Mouse (Mus musculus): ENCODE measurements around the gene Dgkd.
"Not testable (repeated sequence)": the region's sequence is repeated elsewhere in the genome, so short reads cannot be mapped to it uniquely, and the experiment has no call there.

Gene Dgkd

DNA sequence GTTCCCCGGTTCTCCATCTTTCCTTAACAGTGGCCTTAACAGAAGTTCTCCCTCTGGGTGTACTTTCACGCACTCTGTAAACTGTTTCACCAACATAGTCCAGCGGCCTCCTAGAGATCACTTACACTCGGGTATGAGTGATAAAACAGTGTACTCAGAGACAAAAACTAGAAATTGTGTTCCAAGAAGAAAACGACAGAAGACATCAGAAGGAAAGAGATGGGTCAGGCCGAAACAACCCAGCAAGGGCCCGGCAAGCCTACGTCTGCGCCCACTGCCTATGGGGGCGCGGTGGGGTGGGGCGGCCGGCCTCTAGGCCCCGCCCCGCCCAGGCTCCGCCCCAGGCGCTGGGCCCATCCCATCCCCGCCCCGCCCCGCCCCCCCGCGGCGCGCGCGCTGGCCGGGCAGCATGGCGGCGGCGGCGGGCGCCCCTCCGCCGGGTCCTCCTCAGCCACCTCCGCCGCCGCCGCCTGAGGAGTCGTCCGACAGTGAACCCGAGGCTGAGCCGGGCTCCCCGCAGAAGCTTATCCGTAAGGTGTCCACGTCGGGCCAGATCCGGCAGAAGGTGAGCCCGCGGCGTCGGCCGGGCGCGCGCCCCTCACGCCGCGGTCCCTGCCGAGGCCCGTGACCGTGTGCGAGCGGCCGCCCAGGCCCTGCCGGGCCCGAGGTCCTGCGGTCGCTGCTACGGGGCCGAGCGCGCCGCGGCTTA, at the start of gene Dgkd:
Dgkd (plus strand) TSS at position 396 of the 709 bp plus-strand sequence.
- peak; percentile 70 to 93 for DNase-seq

- DNase-seq: no peak
These were observed 49.5 kb upstream of the Dgkd start, which contains the start of gene Sag for GRCm38 (mm10) chr1:87803576-87803975. Gene Sag (plus strand): TSS chr1:87803680.

DNA sequence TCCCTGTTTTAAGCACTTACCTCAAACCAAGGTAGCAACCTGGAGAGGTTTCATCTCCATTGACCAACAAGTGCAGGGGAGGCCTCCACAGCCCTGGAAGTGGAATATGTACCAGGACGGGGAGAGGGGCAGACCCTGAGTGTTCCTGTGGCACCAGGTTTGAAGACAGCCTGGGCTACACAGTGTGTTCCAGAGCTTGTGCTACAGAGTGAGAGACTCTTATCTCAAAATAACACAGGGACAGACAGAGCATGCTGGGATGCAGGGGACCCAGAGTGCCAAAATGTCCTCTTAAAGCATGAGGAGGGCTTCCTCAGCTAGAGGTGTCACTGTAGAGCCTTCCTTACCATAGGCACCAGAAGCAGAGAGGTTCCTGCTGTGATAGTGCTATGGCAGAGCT, 45.3 kb upstream of the Dgkd start:
- DNase-seq: no peak

GRCm38 (mm10) chr1:87811391-87811790, 41.7 kb upstream of the Dgkd start:
- no peak for DNase-seq

DNA sequence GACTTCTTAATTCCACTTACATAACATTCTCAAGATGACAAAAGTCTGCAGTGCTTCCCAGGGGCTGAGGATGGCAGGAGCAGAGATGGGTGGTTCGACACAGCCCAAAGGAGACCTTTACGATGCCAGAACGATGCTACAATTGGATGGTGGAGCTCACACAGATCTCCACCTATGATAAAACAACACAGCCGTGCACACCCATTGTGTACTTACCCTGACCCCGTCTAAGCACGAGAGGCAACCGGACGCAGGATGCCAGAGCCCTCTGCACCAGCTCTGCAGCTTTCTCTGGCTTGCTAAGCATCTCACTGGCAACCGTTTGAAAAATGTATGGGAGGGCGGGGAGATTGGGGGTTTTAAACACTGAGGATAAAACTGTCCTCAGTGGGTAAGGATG, 41.0 kb upstream of the Dgkd start:
- no peak for DNase-seq

GRCm38 (mm10) chr1:87813155-87813554, 39.9 kb upstream of the Dgkd start:
- no peak for DNase-seq

DNA sequence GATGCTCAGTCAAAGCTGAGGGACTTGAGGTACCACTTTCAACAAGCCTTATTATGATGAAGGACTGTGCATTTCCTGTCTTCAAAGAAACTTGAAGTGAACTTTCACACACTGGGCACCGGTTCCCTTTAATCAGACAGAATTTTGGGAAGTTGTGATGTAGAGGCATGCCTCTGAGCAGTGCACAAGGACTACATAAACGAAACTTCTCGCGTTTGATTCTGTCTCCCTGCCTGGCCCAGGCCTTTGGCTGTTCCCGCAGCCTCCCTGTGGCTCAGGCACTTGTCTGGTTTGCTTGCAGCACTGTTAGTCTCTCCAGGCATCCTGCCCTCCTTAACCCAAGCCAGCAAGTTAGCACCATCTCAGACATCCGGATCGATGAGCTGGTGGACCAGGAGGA, 39.4 kb upstream of the Dgkd start:
- peak in 1 of 2 experiments; percentile 18 for DNase-seq

DNA sequence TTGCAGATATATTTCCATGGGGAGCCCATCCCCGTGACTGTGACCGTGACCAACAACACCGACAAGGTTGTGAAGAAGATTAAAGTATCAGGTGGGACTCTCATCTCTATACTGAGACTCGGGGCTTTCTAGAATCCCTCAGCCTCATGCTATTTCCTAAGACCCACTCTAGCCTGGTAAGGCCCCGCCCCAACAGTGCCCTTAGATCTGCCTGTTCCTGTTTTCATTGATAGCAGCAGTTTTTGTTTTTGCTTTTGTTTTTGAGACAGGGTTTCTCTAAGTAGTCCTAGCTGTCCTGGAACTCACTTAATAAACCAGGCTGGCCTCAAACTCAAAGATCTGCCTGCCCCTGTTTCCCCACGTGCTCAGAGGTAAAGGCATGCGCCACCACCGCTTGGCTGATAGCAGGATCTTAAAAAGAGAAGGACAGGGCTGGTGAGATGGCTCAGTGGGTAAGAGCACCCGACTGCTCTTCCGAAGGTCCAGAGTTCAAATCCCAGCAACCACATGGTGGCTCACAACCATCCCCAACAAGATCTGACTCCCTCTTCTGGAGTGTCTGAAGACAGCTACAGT, 28.6 kb upstream of the Dgkd start:
- no peak for DNase-seq

- no peak for DNase-seq
These were observed 27.8 kb upstream of the Dgkd start for GRCm38 (mm10) chr1:87825281-87825680.

DNA sequence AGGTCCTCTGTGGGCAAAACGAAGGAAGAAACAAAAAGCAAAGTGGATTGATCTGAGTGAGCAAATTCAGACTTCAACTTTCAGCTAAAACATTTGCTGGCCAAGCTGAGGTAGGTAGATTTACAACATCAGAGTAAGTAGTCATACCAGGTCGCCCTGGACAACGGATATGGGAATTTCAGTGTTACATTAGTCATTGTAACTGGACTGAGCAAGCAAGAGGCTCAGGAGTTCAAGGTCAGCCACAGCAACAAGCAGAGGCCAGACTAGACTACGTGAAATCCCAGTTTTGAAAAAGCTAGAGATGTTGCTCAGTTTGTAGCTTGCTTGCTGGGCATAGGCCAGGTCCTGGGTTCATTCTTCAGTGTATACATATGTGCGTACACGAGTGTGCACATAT, 27.1 kb upstream of the Dgkd start:
- DNase-seq: no peak

DNA sequence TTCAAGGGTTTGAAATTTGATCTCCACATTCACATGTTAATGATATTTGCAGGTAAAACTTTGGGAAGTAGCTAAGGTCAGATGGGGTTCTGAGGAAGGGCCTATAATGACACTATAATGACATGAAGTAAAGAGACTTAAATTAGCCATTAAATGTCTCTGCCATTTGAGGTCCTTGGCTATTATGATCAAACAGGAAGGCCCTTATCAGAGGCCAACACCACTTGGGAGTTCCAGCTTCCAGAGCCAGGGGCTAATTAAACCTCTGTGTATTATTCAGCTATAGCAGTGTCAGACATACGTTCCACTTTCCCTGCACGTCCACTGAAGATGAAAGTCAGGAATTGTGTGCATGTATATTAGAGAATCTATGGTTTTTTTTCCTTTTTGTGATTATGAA, 26.6 kb upstream of the Dgkd start:
- DNase-seq: no peak

DNA sequence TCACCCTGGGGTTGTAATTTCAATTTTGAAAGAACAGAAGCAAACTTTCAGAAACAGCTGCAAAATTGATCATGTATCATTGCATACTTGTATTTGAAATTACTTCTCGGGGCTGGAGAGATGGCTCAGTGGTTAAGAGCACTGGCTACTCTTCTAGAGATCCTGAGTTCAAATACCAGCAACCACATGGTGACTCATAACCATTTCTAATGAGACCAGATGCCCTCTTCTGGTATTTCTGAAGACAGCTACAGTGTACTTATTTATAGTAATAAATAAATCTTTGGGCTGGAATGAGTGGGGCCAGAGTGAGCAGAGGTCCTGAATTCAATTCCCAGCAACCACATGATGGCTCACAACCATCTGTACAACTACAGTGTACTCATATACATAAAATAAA, 25.6 kb upstream of the Dgkd start:
- not testable (repeated sequence) for DNase-seq

DNA sequence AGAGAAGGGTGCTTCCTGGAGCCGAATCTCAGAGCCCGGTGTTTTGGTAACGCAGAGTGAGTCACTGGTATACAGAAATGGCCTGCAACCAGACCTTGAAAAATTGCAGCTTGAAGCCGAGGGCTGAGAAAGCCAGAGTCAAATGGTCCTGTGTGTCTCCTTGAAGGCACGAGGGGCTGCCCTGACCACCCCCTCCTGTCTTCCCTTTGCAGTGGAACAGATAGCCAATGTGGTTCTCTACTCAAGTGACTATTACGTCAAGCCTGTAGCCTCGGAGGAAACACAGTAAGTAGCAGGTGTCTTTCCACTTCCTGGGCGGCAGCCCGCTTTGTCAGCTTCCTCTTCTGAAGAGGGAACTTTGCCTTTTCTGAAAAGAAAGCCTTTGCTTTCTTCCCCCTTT, 24.9 kb upstream of the Dgkd start:
- no peak for DNase-seq

DNA sequence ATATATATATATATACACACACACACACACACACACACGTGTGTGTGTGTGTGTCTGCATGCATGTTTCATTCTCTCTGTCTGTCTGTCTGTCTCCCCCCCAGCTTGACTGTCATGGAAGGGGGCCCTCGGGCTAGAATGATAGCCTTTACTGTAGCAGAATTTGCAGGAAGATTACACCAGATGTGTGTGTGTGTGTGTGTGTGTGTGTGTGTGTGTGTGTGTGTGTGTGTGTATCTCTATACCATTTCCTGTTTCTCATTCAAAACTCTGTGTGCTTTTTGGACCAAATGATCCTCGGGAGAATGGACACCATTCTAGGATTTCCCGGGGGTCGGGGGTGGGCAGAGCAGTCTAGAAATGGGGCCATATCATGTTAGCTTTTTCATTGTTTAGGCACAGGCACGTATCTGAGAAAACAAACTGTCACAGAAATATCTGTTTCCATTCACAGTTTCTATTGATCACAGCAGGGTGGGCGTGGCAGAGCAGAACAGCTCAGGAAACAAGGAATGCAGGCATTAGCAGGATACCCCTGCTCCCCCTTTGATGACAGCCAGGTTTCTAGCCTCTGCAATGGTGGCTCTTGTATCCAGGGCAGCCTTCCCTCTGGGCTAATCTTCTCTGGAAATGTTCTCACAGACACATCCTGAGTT, 24.0 kb upstream of the Dgkd start:
- DNase-seq: no peak

DNA sequence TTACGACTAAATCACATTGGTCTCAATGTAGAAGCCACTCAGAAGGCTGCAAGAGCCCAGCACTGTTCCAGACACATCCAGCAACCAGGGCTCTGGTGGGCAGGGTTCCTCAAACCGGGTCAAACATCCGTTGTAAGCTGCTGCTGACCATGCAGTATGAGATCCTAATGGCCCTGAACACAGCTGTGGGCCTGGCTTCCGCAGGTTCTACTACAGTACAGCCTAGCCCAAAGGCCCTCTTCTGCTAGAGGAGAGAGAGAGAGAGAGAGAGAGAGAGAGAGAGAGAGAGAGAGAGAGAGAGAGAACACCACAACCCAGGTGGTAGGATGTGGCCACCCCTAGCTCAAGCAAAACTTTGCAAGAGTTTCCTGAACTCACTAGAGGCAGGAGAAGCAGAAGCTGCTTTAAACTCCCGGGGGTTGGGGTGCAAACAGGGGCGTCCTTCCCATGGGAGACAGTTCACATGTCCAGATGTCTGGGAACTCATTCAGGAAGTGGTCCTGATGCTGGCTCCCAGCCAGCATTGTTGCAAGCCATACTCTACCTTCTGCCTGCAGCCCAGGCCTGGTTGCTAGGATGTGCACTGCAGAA, 23.4 kb upstream of the Dgkd start:
- DNase-seq: no peak

GRCm38 (mm10) chr1:87836453-87836852, 16.6 kb upstream of the Dgkd start:
- DNase-seq: no peak

GRCm38 (mm10) chr1:87837018-87837417, 16.1 kb upstream of the Dgkd start:
- no peak for DNase-seq

- DNase-seq: no peak
These were observed 12.5 kb upstream of the Dgkd start for GRCm38 (mm10) chr1:87840411-87841208.

DNA sequence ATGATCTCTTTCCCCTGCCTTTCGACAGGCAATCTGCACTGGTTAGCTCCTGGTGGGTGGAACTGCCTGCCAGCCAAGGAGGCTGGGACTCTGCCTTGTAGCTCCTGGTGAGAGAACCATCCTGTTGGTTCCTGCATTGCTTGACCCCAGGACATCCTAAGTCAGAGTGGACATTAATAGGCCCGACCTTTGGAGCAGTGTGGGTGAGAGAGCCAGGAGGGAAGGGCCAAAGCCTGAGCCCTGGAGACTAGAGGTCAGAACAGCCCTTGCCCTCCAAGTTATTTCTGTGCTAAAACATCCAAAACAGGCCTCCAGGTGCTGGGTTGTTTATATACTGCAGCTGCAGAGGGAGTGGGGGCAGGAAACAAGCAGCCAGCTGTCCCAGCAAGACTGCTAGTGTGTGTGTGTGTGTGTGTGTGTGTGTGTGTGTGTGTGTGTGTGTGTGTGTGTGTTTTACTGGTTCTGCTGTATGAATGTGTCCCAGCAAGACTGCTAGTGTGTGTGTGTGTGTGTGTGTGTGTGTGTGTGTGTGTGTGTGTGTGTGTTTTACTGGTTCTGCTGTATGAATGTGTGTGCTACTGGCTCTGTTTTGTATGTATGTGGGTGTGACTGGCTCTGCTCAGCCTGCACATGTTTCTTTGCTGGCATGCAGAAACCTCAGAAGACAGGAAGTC, 6.1 kb upstream of the Dgkd start:
- DNase-seq: peak; percentile 69 to 86

DNA sequence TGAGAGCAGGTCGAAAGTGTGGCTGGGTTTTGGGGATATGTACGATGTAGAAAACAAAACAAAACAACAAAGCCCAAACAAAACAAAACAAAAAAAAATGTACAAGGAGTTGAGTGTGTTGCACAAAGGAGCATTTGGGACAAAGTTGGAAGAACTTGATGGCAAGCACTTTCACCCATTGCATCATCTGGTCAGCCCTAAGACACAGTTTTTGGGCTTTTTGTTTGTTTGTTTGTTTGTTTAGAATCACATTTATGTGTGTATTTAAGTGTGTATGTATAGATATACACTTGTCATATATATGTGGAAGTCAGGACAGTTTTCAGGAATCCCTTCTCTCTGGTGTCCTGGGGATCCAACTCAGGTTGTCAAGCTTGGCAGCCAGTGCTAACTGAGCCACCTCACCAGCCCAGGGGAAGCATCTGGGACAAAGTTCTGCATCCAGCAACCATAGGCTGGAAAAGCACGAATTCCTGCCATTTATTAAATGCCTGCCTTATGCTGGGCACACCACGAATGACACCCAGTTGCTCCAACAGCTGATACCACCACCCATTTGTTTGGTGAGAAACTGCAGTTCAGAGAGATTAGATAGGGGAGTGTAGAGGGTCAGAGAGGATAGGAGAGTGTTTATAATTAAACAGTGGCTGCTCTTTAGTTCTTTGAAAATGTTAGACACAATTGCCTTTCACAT, 5.5 kb upstream of the Dgkd start:
- no peak for DNase-seq

GRCm38 (mm10) chr1:87848237-87848996, 4.7 kb upstream of the Dgkd start:
- no peak for DNase-seq

Measured in kidney, postnatal 36 days (tissue).